Mouse (Mus musculus): ENCODE measurements at regions not wholly inside any gene's neighbourhood (a gene's known extent, or its start where the extent isn't known, plus 50 kb on each side); places are given as distances from the start of the nearest gene placed in this dataset.

GRCm38 (mm10) chr4:124443613-124444108 is 166.9 kb downstream of the 3100002H09Rik start:
- no peak for DNase-seq

GRCm38 (mm10) chr4:124443130-124443503 is 167.5 kb downstream of the 3100002H09Rik start:
- no peak for DNase-seq

GRCm38 (mm10) chr4:124442491-124443129 is 168.0 kb downstream of the 3100002H09Rik start:
- DNase-seq, result no peak

- no peak for DNase-seq
Measured at GRCm38 (mm10) chr4:124441737-124442487, 168.7 kb downstream of the 3100002H09Rik start.

- no peak for DNase-seq
Measured at GRCm38 (mm10) chr4:124435040-124435434, 175.6 kb downstream of the 3100002H09Rik start.

GRCm38 (mm10) chr4:124434059-124435039 is 176.3 kb downstream of the 3100002H09Rik start:
- DNase-seq, result no peak

- no peak for DNase-seq
Measured at GRCm38 (mm10) chr4:124433506-124433905, 177.1 kb downstream of the 3100002H09Rik start.

GRCm38 (mm10) chr4:124431193-124431592 is 179.4 kb downstream of the 3100002H09Rik start:
- no peak for DNase-seq

GRCm38 (mm10) chr4:124428844-124429243 is 181.8 kb downstream of the 3100002H09Rik start:
- no peak for DNase-seq

- no peak for DNase-seq
Measured at GRCm38 (mm10) chr4:124422406-124422805, 188.2 kb downstream of the 3100002H09Rik start.

GRCm38 (mm10) chr4:124418431-124418830 is 192.2 kb downstream of the 3100002H09Rik start:
- no peak for DNase-seq

- no peak for DNase-seq
Measured at GRCm38 (mm10) chr4:124417176-124417575, 193.4 kb downstream of the 3100002H09Rik start.

- DNase-seq, result no peak
Measured at GRCm38 (mm10) chr4:124416266-124416665, 194.3 kb downstream of the 3100002H09Rik start.

- no peak for DNase-seq
Measured at GRCm38 (mm10) chr4:124414386-124414785, 196.2 kb downstream of the 3100002H09Rik start.

- no peak for DNase-seq
Measured at GRCm38 (mm10) chr4:124409279-124409678, 201.3 kb downstream of the 3100002H09Rik start.

GRCm38 (mm10) chr4:124402075-124402474 is 208.5 kb downstream of the 3100002H09Rik start:
- no peak for DNase-seq

- DNase-seq, result no peak
Measured at GRCm38 (mm10) chr4:124400741-124401140, 209.9 kb downstream of the 3100002H09Rik start.

- DNase-seq, result no peak
Measured at GRCm38 (mm10) chr4:124400136-124400675, 210.4 kb downstream of the 3100002H09Rik start.

- no peak for DNase-seq
Measured at GRCm38 (mm10) chr4:124398354-124398753, 212.2 kb downstream of the 3100002H09Rik start.

- no peak for DNase-seq
Measured at GRCm38 (mm10) chr4:124396566-124397283, 213.9 kb downstream of the 3100002H09Rik start.

GRCm38 (mm10) chr4:124395966-124396395 is 214.6 kb downstream of the 3100002H09Rik start:
- DNase-seq, result no peak
